Mouse (Mus musculus) thymus, adult 2 months (tissue): ENCODE measurements around the gene F10.

ENCODE experiments used
- CTCF ChIP-seq: fragments of 200-500 bp; IDR thresholded peaks from 2 replicates; pipeline ENCODE4 v1.5.1; 2012; ENCODE audit warnings: mild to moderate bottlenecking, control low read depth, low read length, moderate library complexity, borderline replicate concordance; ENCODE audit not compliant: control insufficient read depth, poor library complexity, insufficient read depth; ENCODE audit errors: extremely low read depth
- POLR2A ChIP-seq: fragments of 200-500 bp; IDR thresholded peaks from 2 replicates; pipeline ENCODE4 v1.6.1; 2012; ENCODE audit warnings: mild to moderate bottlenecking, low read length, control low read depth, moderate library complexity; ENCODE audit not compliant: control insufficient read depth, poor library complexity, insufficient read depth; ENCODE audit errors: extremely low read depth

GRCm38 (mm10) chr8:13057351-13057750 is 20.2 kb downstream of the F10 start:
- TF ChIP-seq POLR2A (no peak), CTCF (no peak)
